Mouse (Mus musculus): ENCODE results near the gene Entpd1. TPM values are rescaled to one million over a fixed set of nuclear protein-coding genes. Genes with fewer than 3 reads are reported as not detected.

Gene Entpd1
- total and polyA plus RNA-seq, 3 experiments: not detected

GRCm38 (mm10) chr19:40769341-40769770, 157.2 kb downstream of the Entpd1 start:
- no peak overlapping the region; the same call in 1 of the 2 replicates for H3K27ac ChIP-seq (ENCODE audit: control insufficient read depth, low read depth, low read length)
- peaks cover 0 to 5% of the 10 kb centered on the region in 2 experiments for H3K27me3 ChIP-seq (ENCODE audit: control insufficient read depth in 1 of 2, insufficient read depth in 2 of 2, low read length in 2 of 2)
- no peak overlapping the region for H3K9ac ChIP-seq (ENCODE audit: control insufficient read depth, low read depth, low read length, poor library complexity, severe bottlenecking)
- H3K36me3 ChIP-seq (ENCODE audit: control insufficient read depth in 1 of 2, insufficient read depth in 2 of 2, low read length in 2 of 2): peaks cover 0 to 7% of the 10 kb centered on the region in 2 experiments; a peak in 2 of 4 replicates
- peaks cover 0 to 6% of the 10 kb centered on the region in 2 experiments; a peak in 2 of 4 replicates for H3K4me1 ChIP-seq (ENCODE audit: control insufficient read depth in 1 of 2, insufficient read depth in 2 of 2, low read length in 2 of 2)
- H3K4me3 ChIP-seq (ENCODE audit: control insufficient read depth in 1 of 2, insufficient read depth in 1 of 2, low read depth in 2 of 2, low read length in 2 of 2): no peak overlapping the region
- DNase-seq (ENCODE audit: low read depth, low spot score): peak; percentile 94
- H3K79me2 ChIP-seq (ENCODE audit: control insufficient read depth, insufficient read depth, low read length, poor library complexity): no peaks in the 10 kb centered on the region
- H3K9me3 ChIP-seq (replicated peaks; ENCODE audit: insufficient read depth, low read length): no peaks in the 10 kb centered on the region
- TF ChIP-seq ZNF384 (IDR thresholded peaks at IDR 0.05; ENCODE audit: low read depth, low read length) (peak; percentile 54), MAFK (IDR thresholded peaks at IDR 0.05; ENCODE audit: borderline replicate concordance, low read depth, low read length) (peak; percentile 77; the same call in 1 of the 2 replicates), MYB (IDR thresholded peaks at IDR 0.05; ENCODE audit: low read depth, low read length) (0 out of 2 replicates have a peak, but pooled peaks have one; percentile 45), JUND (IDR thresholded peaks at IDR 0.05; ENCODE audit: low read depth, low read length) (no peak), POLR2AphosphoS2 (IDR thresholded peaks at IDR 0.05; ENCODE audit: low read length) (no peak), NRF1 (IDR thresholded peaks at IDR 0.05; ENCODE audit: insufficient read depth, low read depth, low read length, poor library complexity, severe bottlenecking) (no peak), ETS1 (IDR thresholded peaks at IDR 0.05; ENCODE audit: low read depth, low read length) (peak; percentile 99), GATA1 (IDR thresholded peaks at IDR 0.05; ENCODE audit: low read depth, low read length) (peak; percentile 96), ZKSCAN1 (IDR thresholded peaks at IDR 0.05; ENCODE audit: low read depth, low read length) (no peak), NELFE (IDR thresholded peaks at IDR 0.05; ENCODE audit: low read depth, low read length) (no peak), POLR2AphosphoS5 (IDR thresholded peaks at IDR 0.05; ENCODE audit: borderline replicate concordance, low read depth, low read length) (no peak), CTCF (IDR thresholded peaks at IDR 0.05 in 2 of 3, conservative IDR thresholded peaks at IDR 0.05 in 1 of 3; ENCODE audit: control insufficient read depth in 1 of 3, insufficient read depth in 1 of 3, low read depth in 2 of 3, low read length in 3 of 3, poor library complexity in 1 of 3, severe bottlenecking in 1 of 3) (no peak), POLR2A (IDR thresholded peaks at IDR 0.05; ENCODE audit: control insufficient read depth in 1 of 2, insufficient read depth in 1 of 2, low read depth in 1 of 2, low read length in 2 of 2, poor library complexity in 1 of 2) (no peak), MAZ (IDR thresholded peaks at IDR 0.05; ENCODE audit: low read depth, low read length) (peak; percentile 57; the same call in 1 of the 2 replicates), UBTF (IDR thresholded peaks at IDR 0.05; ENCODE audit: borderline replicate concordance, insufficient read depth, low read depth, low read length) (no peak), EP300 (IDR thresholded peaks at IDR 0.05; ENCODE audit: low read depth in 1 of 2, low read length in 2 of 2) (peak; percentile 87 to 92), MAX (IDR thresholded peaks at IDR 0.05; ENCODE audit: low read length) (peak; percentile 95), GABPA (IDR thresholded peaks at IDR 0.05; ENCODE audit: low read depth, low read length) (no peak), MEF2A (IDR thresholded peaks at IDR 0.05; ENCODE audit: extremely low read depth, insufficient replicate concordance, low read depth, low read length, poor library complexity, severe bottlenecking) (peak; percentile 93), ELF1 (IDR thresholded peaks at IDR 0.05; ENCODE audit: low read depth, low read length) (no peak), SMC3 (IDR thresholded peaks at IDR 0.05; ENCODE audit: low read depth, low read length) (no peak), KAT2A (conservative IDR thresholded peaks at IDR 0.05; ENCODE audit: low read depth, low read length) (peak; percentile 35; the same call in 1 of the 2 replicates), MYC (IDR thresholded peaks at IDR 0.05; ENCODE audit: low read depth, low read length) (peak; percentile 95), TCF12 (IDR thresholded peaks at IDR 0.05; ENCODE audit: low read depth, low read length) (peak; percentile 92), RAD21 (IDR thresholded peaks at IDR 0.05; ENCODE audit: low read depth, low read length) (no peak), USF2 (IDR thresholded peaks at IDR 0.05; ENCODE audit: borderline replicate concordance in 1 of 2, insufficient read depth in 1 of 2, low read depth in 1 of 2, low read length in 2 of 2) (peak in 1 of 2 experiments; percentile 64; a peak in 2 of 4 replicates), BHLHE40 (IDR thresholded peaks at IDR 0.05; ENCODE audit: borderline replicate concordance, low read depth, low read length) (peak; percentile 97), ZC3H11A (IDR thresholded peaks at IDR 0.05; ENCODE audit: low read depth, low read length) (no peak), TAL1 (IDR thresholded peaks at IDR 0.05; ENCODE audit: low read length) (peak; percentile 78), MXI1 (IDR thresholded peaks at IDR 0.05; ENCODE audit: low read depth, low read length) (peak; percentile 92), SIN3A (IDR thresholded peaks at IDR 0.05; ENCODE audit: low read length) (peak; percentile 93), TBP (IDR thresholded peaks at IDR 0.05; ENCODE audit: low read depth, low read length) (no peak), USF1 (IDR thresholded peaks at IDR 0.05; ENCODE audit: low read depth, low read length) (peak; percentile 92), RCOR1 (IDR thresholded peaks at IDR 0.05; ENCODE audit: low read depth, low read length) (peak; percentile 87), CHD2 (IDR thresholded peaks at IDR 0.05; ENCODE audit: low read length) (no peak), ZMIZ1 (IDR thresholded peaks at IDR 0.05; ENCODE audit: low read depth, low read length) (no peak), E2F4 (IDR thresholded peaks at IDR 0.05; ENCODE audit: borderline replicate concordance, low read depth, low read length) (0 out of 2 replicates have a peak, but pooled peaks have one; percentile 61)
